8 mouse cellular contexts compared by ENCODE assay signal in genomic region chr2:103600165-103600891, GRCm38 (mm10). TPM values are rescaled to one million over a fixed set of nuclear protein-coding genes. Genes with fewer than 3 reads are reported as not detected.
DNase-seq lines count a peak whose midpoint lies in the region; ATAC-seq lines count a peak whose summit lies in the region.

No protein-coding gene starts in this region.

- peak overlapping the region; percentile 56; the same call in 1 of the 2 replicates for H3K27ac ChIP-seq in hindbrain, embryonic 16.5 days (ENCODE audit: low read depth, low read length)
- peak overlapping the region; percentile 27; the same call in 1 of the 2 replicates for H3K27ac ChIP-seq in midbrain, embryonic 12.5 days (replicated peaks)

- no peaks in the 10 kb centered on the region for H3K9me3 ChIP-seq in hindbrain, embryonic 16.5 days (ENCODE audit: control insufficient read depth, low read length)
- no peaks in the 10 kb centered on the region for H3K9me3 ChIP-seq in midbrain, embryonic 12.5 days

- 36% methylated on average over 8 of the region's 8 CpGs for WGBS in hindbrain, embryonic 16.5 days
- 34% methylated on average over 8 of the region's 8 CpGs for whole genome bisulfite sequencing in midbrain, embryonic 12.5 days

- H3K36me3 ChIP-seq in hindbrain, embryonic 16.5 days (ENCODE audit: control insufficient read depth, insufficient read depth, low read length), result no peaks in the 10 kb centered on the region
- no peaks in the 10 kb centered on the region for H3K36me3 ChIP-seq in midbrain, embryonic 12.5 days

- no peak overlapping the region for H3K9ac ChIP-seq in hindbrain, embryonic 16.5 days (ENCODE audit: low read depth, low read length)
- H3K9ac ChIP-seq in midbrain, embryonic 12.5 days (replicated peaks), result no peak overlapping the region

- peaks cover 11% of the 10 kb centered on the region for H3K4me1 ChIP-seq in hindbrain, embryonic 16.5 days (ENCODE audit: control insufficient read depth, insufficient read depth, low read depth, low read length)
- H3K4me1 ChIP-seq in midbrain, embryonic 12.5 days, result peaks cover 15% of the 10 kb centered on the region

- peak; percentile 88 for DNase-seq in MN1 (ENCODE audit: low spot score)
- peak; percentile 45 for DNase-seq in adrenal gland, postnatal 14 days
- peak; percentile 22 to 26 for DNase-seq in frontal cortex, postnatal 25 days (ENCODE audit: low spot score in 2 of 2)
- DNase-seq in layer of hippocampus, postnatal 36 days, result peak; percentile 26 to 52
- DNase-seq in ovary, adult 18-20 months (ENCODE audit: low spot score), result no peak
- no peak for DNase-seq in spleen, postnatal 14 days (ENCODE audit: low spot score in 2 of 2)

- no peak overlapping the region for H3K4me3 ChIP-seq in hindbrain, embryonic 16.5 days (ENCODE audit: low read length)
- no peak overlapping the region for H3K4me3 ChIP-seq in midbrain, embryonic 12.5 days

- H3K4me2 ChIP-seq in hindbrain, embryonic 16.5 days (ENCODE audit: low read length), result no peak overlapping the region
- no peak overlapping the region for H3K4me2 ChIP-seq in midbrain, embryonic 12.5 days (replicated peaks)

- peak; percentile 68 for ATAC-seq in hindbrain, embryonic 16.5 days
- ATAC-seq in midbrain, embryonic 12.5 days (ENCODE audit: low FRiP score, low read depth), result 0 out of 2 replicates have a peak, but pooled peaks have one; percentile 56

- no peaks in the 10 kb centered on the region for H3K27me3 ChIP-seq in hindbrain, embryonic 16.5 days (replicated peaks; ENCODE audit: control insufficient read depth, insufficient read depth, low read length)
- H3K27me3 ChIP-seq in midbrain, embryonic 12.5 days, result 0 out of 2 replicates have a peak, but pooled peaks cover 6% of the 10 kb centered on the region

RNA-seq across cellular contexts. Expression of gene Abtb2, which starts 34.2 kb away (rescaled TPM):
- total RNA-seq in adrenal gland, postnatal 14 days (2021), result 12.0 and 17.0 TPM in 2 replicates
- polyA plus RNA-seq in hindbrain, embryonic 16.5 days (2015; fragmentation: Nextera tagmentation; extraction: Ambion mirVana), result 10.0 and 13.0 TPM in 2 replicates
- 10 to 100 TPM; 11.8 to 12.0 TPM for total RNA-seq in layer of hippocampus, postnatal 36 days (2021)
- polyA plus RNA-seq in midbrain, embryonic 12.5 days (2016; fragmentation: Nextera tagmentation; extraction: Ambion mirVana), result 20.4 and 20.7 TPM in 2 replicates

Comparison
In these comparisons a context has a peak if more than half of its experiments do, and no peak if none do; other contexts are left out.
1. DNase-seq: peak in MN1 (single experiment), adrenal gland, postnatal 14 days (single experiment), frontal cortex, postnatal 25 days (2 of 2) and layer of hippocampus, postnatal 36 days (2 of 2); none in ovary, adult 18-20 months (single experiment) and spleen, postnatal 14 days (0 of 2).